Mouse (Mus musculus) embryonic facial prominence, embryonic 13.5 days (tissue): ENCODE data around the gene Kank2. TPM values are rescaled to one million over a fixed set of nuclear protein-coding genes. Genes with fewer than 3 reads are reported as not detected.

Experiments
- ATAC-seq: fragments of 200-750 bp; cut with Nextera tagmentation; 2 replicates; pipeline ENCODE4 v1.8.0; 2017; ENCODE audit warnings: low read depth; ENCODE audit not compliant: insufficient number of reproducible peaks, insufficient read depth, low FRiP score, low TSS enrichment
- H3K27ac ChIP-seq: fragments of 300-500 bp; sonication (generic); 2 replicates; pipeline ENCODE4 v1.5.1; 2015; ENCODE audit warnings: moderate library complexity, mild to moderate bottlenecking, inconsistent platforms
- H3K27me3 ChIP-seq: fragments of 300-500 bp; sonication (generic); 2 replicates; pipeline ENCODE4 v1.6.1; 2015; ENCODE audit warnings: mild to moderate bottlenecking, inconsistent platforms
- H3K36me3 ChIP-seq: fragments of 300-500 bp; sonication (generic); 2 replicates; pipeline ENCODE4 v1.6.1; 2015; ENCODE audit warnings: mild to moderate bottlenecking, inconsistent platforms
- H3K4me1 ChIP-seq: fragments of 300-500 bp; sonication (generic); 2 replicates; pipeline ENCODE4 v1.6.1; 2015; ENCODE audit warnings: inconsistent platforms
- H3K4me2 ChIP-seq: fragments of 300-500 bp; sonication (generic); 2 replicates; pipeline ENCODE4 v1.6.1; 2015; ENCODE audit warnings: moderate library complexity, mild to moderate bottlenecking, inconsistent platforms
- H3K4me3 ChIP-seq: fragments of 300-500 bp; sonication (generic); 2 replicates; pipeline ENCODE4 v1.5.1; 2015; ENCODE audit warnings: mild to moderate bottlenecking, inconsistent platforms
- H3K9ac ChIP-seq: fragments of 300-500 bp; sonication (generic); 2 replicates; pipeline ENCODE4 v1.6.1; 2015; ENCODE audit warnings: mild to moderate bottlenecking, inconsistent platforms
- H3K9me3 ChIP-seq: fragments of 300-500 bp; sonication (generic); 2 replicates; pipeline ENCODE4 v1.6.1; 2016; ENCODE audit warnings: inconsistent platforms
- WGBS: fragments of 180-500 bp; shearing (Covaris S2); methylation state at CpG from one replicate; pipeline ENCODE4 v1.1.7; 2015; ENCODE audit warnings: mixed read lengths; 5-methylcytosine and 5-hydroxymethylcytosine counted together
- polyA plus RNA-seq: library from polyadenylated mRNA; unstranded; fragments of >200 nt; fragmentation: Nextera tagmentation; extraction: Ambion mirVana; gene quantifications from 2 replicates; pipeline ENCODE4 v1.2.1, GENCODE M21; 2015

Gene Kank2
- polyA plus RNA-seq, 1 experiment from 2014 or later, result 22.6 TPM

DNA sequence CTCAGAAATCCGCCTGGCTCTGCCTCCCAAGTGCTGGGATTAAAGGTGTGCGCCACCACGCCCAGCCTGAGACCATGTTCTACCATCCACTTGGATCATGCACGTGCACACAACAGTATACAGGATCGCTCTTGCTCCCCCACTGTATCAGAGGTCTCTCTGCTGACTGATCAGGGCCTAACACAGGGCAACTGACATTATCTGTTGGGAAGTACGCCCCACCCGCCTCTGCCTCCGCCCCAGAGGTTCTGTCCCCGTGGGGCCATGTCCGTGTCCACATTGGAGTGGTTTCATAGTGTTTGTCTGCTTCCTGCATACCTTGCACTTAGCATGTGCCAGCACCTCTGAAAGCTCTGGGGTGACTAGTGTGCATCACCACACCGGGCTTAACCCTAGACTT lies 57.0 kb downstream of the Kank2 start:
- no peaks in the 10 kb centered on the region for H3K27me3 ChIP-seq
- no peak for ATAC-seq
- peaks cover 93% of the 10 kb centered on the region for H3K36me3 ChIP-seq
- H3K4me1 ChIP-seq, result no peaks in the 10 kb centered on the region
- WGBS, result 96% methylated on average over 11 of the region's 11 CpGs
- H3K4me3 ChIP-seq, result no peak overlapping the region
- H3K9me3 ChIP-seq, result no peaks in the 10 kb centered on the region
- H3K9ac ChIP-seq, result no peak overlapping the region
- H3K4me2 ChIP-seq, result no peak overlapping the region
- H3K27ac ChIP-seq, result no peak overlapping the region

DNA sequence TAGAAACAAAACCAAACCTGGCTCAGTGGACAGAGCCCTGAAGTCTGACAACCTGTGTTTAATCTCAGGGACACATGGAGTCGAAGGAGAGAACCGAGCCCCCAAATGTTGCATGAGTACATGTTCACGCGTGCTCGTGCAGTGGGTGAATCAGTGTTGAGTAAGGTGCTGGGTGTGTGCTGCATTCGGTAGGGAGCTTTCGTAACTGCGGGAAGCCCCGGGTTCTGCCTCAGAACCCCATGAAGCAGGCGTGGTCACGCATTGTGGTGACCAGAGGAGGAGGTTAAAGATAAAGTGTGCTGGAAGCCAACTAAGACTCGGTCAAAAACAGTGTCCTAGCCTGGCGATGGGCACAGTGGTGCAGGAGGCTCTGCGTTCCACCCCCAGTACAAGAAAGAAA lies 58.1 kb downstream of the Kank2 start:
- ATAC-seq, result no peak
- Histone ChIP-seq H3K27me3 (no peaks in the 10 kb centered on the region), H3K4me1 (no peaks in the 10 kb centered on the region), H3K4me3 (no peak overlapping the region), H3K4me2 (no peak overlapping the region), H3K36me3 (peaks cover 93% of the 10 kb centered on the region), H3K9ac (no peak overlapping the region), H3K27ac (no peak overlapping the region), H3K9me3 (no peaks in the 10 kb centered on the region)
- 95% methylated on average over 14 of the region's 14 CpGs for WGBS

DNA sequence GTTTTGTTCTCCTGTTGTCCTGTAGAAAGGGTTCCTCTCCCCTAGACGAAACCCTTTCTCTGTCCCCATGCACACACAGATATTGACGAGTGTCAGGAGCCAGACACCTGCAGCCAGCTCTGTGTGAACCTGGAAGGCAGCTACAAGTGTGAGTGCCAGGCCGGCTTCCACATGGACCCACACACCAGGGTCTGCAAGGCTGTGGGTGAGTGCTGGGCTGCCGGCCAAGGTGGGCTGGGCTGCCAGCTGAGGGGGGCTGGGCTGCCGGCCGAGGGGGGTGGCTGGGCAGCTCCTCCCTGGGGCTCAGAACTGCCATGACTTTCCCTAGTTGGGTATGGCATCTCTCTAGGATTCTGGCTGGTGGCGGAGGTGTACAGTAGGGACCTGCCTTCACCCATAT lies 59.8 kb downstream of the Kank2 start:
- H3K36me3 ChIP-seq, result peaks cover 93% of the 10 kb centered on the region
- H3K27ac ChIP-seq, result no peak overlapping the region
- no peaks in the 10 kb centered on the region for H3K4me1 ChIP-seq
- no peak overlapping the region for H3K4me2 ChIP-seq
- WGBS, result 89% methylated on average over 7 of the region's 7 CpGs
- no peak overlapping the region for H3K4me3 ChIP-seq
- no peaks in the 10 kb centered on the region for H3K27me3 ChIP-seq
- no peak for ATAC-seq
- H3K9me3 ChIP-seq, result no peaks in the 10 kb centered on the region
- H3K9ac ChIP-seq, result no peak overlapping the region

DNA sequence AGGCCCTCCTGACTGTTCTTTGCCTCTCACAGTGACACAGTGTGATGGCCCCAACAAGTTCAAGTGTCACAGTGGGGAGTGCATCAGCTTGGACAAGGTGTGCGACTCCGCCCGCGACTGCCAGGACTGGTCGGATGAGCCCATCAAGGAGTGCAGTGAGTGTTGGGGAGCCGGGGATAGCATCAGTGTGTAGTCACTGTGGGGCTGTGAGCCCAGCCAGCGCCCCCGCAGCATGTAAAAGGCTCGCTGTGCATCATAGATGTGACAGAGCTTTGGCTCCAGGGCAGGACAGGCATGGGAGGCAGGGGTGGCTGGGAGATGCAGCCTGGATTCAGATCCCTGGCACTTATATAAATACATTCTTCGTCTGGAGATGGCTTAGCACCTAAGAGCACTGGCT lies 61.4 kb downstream of the Kank2 start:
- WGBS, result 91% methylated on average over 10 of the region's 10 CpGs
- H3K4me2 ChIP-seq, result no peak overlapping the region
- H3K4me1 ChIP-seq, result no peaks in the 10 kb centered on the region
- peaks cover 97% of the 10 kb centered on the region for H3K36me3 ChIP-seq
- no peaks in the 10 kb centered on the region for H3K9me3 ChIP-seq
- H3K9ac ChIP-seq, result no peak overlapping the region
- H3K4me3 ChIP-seq, result no peak overlapping the region
- ATAC-seq, result no peak
- no peak overlapping the region for H3K27ac ChIP-seq
- no peaks in the 10 kb centered on the region for H3K27me3 ChIP-seq

DNA sequence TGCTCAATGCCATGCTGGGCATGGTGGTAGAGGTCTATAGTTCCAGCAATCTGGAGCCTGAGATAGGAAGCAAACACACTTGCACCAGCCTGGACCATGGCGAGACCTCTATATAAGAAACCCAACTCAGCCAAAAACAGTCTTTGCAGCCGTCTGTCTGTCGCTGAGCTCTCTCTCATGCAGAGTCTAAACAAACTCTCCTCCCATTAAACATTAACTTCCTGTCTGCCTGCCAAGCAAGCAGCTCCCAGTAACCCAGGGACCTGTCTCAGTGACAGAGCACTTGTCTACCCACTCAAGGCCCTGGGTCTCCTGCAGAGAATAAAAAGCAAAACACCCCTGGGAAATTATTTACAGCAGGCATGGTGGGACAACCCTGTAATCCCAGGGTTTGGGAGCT lies 62.0 kb downstream of the Kank2 start:
- Histone ChIP-seq H3K27me3 (no peaks in the 10 kb centered on the region), H3K9me3 (no peaks in the 10 kb centered on the region), H3K4me3 (no peak overlapping the region), H3K4me1 (no peaks in the 10 kb centered on the region), H3K36me3 (peaks cover 97% of the 10 kb centered on the region), H3K27ac (no peak overlapping the region), H3K9ac (no peak overlapping the region), H3K4me2 (no peak overlapping the region)
- WGBS, result 94% methylated on average over 3 of the region's 3 CpGs
- ATAC-seq, result no peak

DNA sequence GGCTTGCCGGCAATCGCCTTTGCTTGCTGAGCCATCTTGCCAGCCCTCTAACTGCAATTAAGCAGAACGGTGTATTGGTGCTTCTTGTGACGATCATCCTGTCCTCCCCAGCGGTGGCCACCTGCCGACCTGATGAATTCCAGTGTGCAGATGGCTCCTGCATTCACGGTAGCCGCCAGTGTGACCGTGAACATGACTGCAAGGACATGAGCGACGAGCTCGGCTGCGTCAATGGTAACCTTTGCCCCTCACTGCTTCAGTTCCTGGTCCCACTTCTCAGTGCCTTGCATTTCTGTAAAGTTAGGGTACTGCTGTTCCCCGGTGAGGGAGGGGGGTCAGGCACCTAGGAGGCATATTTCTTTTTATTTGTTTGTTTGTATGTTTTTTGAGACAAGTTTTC lies 63.4 kb downstream of the Kank2 start:
- no peak overlapping the region for H3K27ac ChIP-seq
- H3K27me3 ChIP-seq, result no peaks in the 10 kb centered on the region
- WGBS, result 93% methylated on average over 14 of the region's 14 CpGs
- no peaks in the 10 kb centered on the region for H3K9me3 ChIP-seq
- ATAC-seq, result no peak
- H3K4me1 ChIP-seq, result no peaks in the 10 kb centered on the region
- no peak overlapping the region for H3K4me2 ChIP-seq
- no peak overlapping the region for H3K4me3 ChIP-seq
- peaks cover 95% of the 10 kb centered on the region for H3K36me3 ChIP-seq
- H3K9ac ChIP-seq, result no peak overlapping the region

DNA sequence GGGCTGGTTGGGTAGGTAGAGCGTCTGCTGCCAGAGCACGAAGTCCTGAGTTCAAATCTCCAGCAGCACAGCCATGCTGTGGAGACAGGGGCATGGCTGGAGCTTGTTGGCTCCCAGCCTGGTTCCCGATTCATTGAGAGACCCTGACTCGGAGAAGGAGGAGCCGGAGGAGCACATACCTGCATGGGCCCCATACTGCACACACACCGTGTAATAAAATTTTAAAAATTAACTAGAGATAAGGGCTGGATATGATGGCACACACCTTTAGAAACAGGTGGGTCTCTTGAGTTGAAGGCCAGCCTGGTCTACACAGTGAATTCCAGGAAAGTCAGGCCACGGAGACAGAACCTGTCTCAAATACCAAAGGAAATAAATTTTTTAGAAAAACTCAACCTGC lies 64.6 kb downstream of the Kank2 start:
- no peak for ATAC-seq
- Histone ChIP-seq H3K9ac (no peak overlapping the region), H3K36me3 (peaks cover 91% of the 10 kb centered on the region), H3K4me2 (no peak overlapping the region), H3K4me3 (no peak overlapping the region), H3K4me1 (peaks cover 6% of the 10 kb centered on the region), H3K27me3 (no peaks in the 10 kb centered on the region), H3K9me3 (no peaks in the 10 kb centered on the region), H3K27ac (no peak overlapping the region)
- 94% methylated on average over 7 of the region's 7 CpGs for WGBS

DNA sequence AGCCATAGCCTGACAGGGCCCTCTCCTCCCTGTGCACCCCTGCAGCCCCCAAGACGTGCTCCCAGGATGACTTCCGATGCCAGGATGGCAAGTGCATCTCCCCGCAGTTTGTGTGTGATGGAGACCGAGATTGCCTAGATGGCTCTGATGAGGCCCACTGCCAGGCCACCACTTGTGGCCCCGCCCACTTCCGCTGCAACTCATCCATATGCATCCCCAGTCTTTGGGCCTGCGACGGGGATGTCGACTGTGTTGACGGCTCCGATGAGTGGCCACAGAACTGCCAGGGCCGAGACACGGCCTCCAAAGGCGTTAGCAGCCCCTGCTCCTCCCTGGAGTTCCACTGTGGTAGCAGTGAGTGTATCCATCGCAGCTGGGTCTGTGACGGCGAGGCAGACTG lies 65.1 kb downstream of the Kank2 start:
- Histone ChIP-seq H3K4me2 (no peak overlapping the region), H3K27ac (no peak overlapping the region), H3K4me1 (peaks cover 9% of the 10 kb centered on the region), H3K27me3 (no peaks in the 10 kb centered on the region), H3K9me3 (no peaks in the 10 kb centered on the region), H3K4me3 (no peak overlapping the region), H3K9ac (no peak overlapping the region), H3K36me3 (peaks cover 89% of the 10 kb centered on the region)
- no peak for ATAC-seq
- WGBS, result 96% methylated on average over 17 of the region's 17 CpGs

DNA sequence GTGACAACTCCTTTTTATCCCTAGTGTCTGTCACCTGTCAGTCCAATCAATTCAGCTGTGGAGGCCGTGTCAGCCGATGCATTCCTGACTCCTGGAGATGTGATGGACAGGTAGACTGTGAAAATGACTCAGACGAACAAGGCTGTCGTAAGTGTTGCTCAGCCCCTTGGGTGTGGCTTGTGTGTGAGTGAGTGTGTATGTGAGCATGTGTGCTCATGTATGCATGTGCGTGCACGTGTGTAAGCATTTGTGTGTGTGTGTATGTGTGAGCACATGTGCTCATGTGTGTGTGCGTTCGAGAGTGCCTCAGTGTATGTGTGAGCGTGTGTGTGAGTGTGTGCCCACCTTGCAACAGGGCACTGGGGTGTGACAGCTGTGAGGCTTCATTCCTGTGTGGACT lies 66.3 kb downstream of the Kank2 start:
- no peak overlapping the region for H3K27ac ChIP-seq
- H3K4me1 ChIP-seq, result peaks cover 14% of the 10 kb centered on the region
- H3K36me3 ChIP-seq, result peaks cover 87% of the 10 kb centered on the region
- no peak overlapping the region for H3K4me2 ChIP-seq
- H3K4me3 ChIP-seq, result no peak overlapping the region
- no peaks in the 10 kb centered on the region for H3K9me3 ChIP-seq
- no peaks in the 10 kb centered on the region for H3K27me3 ChIP-seq
- ATAC-seq, result no peak
- WGBS, result 97% methylated on average over 9 of the region's 9 CpGs
- no peak overlapping the region for H3K9ac ChIP-seq

DNA sequence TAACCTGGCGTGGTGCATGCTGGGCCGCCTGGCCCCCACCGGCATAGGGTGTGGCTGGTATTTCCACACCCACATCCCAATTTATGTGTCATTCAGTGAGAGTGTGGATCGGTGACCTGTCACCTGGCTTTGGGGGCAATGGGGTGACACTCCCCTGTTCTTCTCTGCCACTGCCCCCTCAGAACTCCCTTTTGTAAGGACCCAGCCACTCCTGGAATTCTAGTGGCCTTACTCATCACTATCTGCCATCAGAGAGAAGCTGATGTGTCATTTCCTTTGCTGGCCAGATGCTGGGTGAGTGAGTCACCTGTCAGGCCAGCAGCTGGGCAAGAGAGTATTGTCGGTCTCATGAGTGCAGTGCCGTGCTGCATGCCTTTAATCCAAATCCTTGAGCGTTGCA lies 69.3 kb downstream of the Kank2 start:
- no peaks in the 10 kb centered on the region for H3K27me3 ChIP-seq
- H3K36me3 ChIP-seq, result peaks cover 76% of the 10 kb centered on the region
- no peak overlapping the region for H3K9ac ChIP-seq
- no peak for ATAC-seq
- WGBS, result 83% methylated on average over 7 of the region's 7 CpGs
- H3K4me3 ChIP-seq, result no peak overlapping the region
- H3K4me1 ChIP-seq, result peaks cover 36% of the 10 kb centered on the region
- H3K27ac ChIP-seq, result no peak overlapping the region
- H3K9me3 ChIP-seq, result no peaks in the 10 kb centered on the region
- no peak overlapping the region for H3K4me2 ChIP-seq

DNA sequence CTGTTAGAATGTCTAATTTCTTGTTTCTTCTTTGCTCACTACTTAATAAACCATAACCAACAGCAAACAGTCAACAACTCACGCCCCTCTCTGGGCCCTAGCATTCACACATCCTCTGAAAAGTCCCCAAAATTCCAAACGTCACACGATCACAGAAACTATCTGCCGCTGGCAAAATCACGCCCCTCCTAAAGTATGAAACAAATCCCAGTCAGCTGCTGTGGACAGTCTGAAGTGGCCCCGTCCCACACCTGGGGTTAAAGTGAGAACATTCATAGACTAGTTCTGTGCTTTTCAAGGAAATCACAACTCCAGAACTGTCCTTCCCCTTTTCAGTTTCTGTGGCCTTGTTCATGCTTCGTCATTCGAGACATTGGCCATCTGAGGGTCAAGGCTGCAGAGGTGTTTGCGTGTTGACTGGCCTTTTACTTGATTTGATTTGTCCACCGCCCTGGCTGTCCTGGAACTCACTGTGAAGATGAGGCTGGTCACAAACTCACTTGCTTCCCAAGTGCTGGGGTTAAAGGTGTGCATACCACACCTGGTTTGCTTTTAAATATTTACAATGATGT lies 70.2 kb downstream of the Kank2 start:
- no peaks in the 10 kb centered on the region for H3K9me3 ChIP-seq
- no peak overlapping the region for H3K4me3 ChIP-seq
- WGBS, result 83% methylated on average over 10 of the region's 10 CpGs
- H3K27me3 ChIP-seq, result no peaks in the 10 kb centered on the region
- H3K4me1 ChIP-seq, result peaks cover 36% of the 10 kb centered on the region
- no peak overlapping the region for H3K9ac ChIP-seq
- H3K36me3 ChIP-seq, result peaks cover 66% of the 10 kb centered on the region
- H3K27ac ChIP-seq, result no peak overlapping the region
- ATAC-seq, result no peak
- H3K4me2 ChIP-seq, result no peak overlapping the region

DNA sequence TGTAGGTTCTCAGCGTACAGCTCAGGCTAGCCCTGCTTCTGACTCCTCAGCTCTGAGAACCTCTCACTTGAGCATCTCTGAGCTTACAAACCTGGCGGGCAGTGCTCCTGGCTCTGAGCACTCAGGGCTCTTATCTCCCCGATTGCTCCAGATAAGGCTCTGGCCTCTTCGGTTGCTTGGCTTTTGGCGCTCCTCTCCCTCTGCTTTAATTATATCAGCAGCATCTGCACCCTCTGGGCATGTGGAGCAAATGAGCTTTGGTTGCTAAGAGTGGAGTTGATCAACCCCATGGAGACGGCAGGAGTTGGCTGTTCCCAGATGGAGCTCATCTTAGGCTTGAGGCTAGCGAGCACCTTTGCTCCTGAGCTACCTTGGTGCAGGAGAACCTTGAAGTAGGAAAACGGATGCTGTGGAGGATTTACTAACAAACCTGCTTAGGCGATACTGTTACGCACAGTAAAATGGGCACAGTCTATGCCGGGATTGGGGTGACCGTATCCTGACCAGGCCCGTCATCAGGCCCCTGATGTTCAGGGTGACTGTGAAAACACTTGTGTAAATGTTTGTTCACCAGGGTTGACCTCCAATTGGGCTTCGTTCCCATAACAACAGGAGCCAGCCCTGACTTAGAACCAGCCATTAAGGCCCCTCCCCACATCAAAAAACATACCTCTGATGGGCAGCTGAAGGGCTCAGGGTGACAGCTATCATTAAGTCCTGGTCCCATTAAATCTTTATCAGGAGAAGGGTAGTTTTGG lies 72.1 kb downstream of the Kank2 start:
- 78% methylated on average over 14 of the region's 14 CpGs for WGBS
- peak overlapping the region; percentile 81 for H3K4me2 ChIP-seq
- no peaks in the 10 kb centered on the region for H3K27me3 ChIP-seq
- peaks cover 36% of the 10 kb centered on the region for H3K4me1 ChIP-seq
- H3K9ac ChIP-seq, result peak overlapping the region; percentile 57; the same call in 1 of the 2 replicates
- H3K4me3 ChIP-seq, result no peak overlapping the region
- 0 out of 2 replicates have a peak overlapping the region, but pooled peaks have one; percentile 3 for H3K27ac ChIP-seq
- ATAC-seq, result no peak
- H3K9me3 ChIP-seq, result no peaks in the 10 kb centered on the region
- H3K36me3 ChIP-seq, result peaks cover 47% of the 10 kb centered on the region
